Mouse (Mus musculus): ENCODE results near the gene Psmc3. TPM values are rescaled to one million over a fixed set of nuclear protein-coding genes. Genes with fewer than 3 reads are reported as not detected.
"Not testable (repeated sequence)": the region's sequence is repeated elsewhere in the genome, so short reads cannot be mapped to it uniquely, and the experiment has no call there.

The Psmc3 gene
- total RNA-seq (2021): 100 to 1,000 TPM; 214 to 234 TPM
- long read RNA-seq, experiment 1, transcript Psmc3-202 (12 exons, 1,636 nt): major isoform, 187 of 218 reads
- long read RNA-seq, experiment 1, partial matches to known transcripts: 24 of 218 reads
- long read RNA-seq, experiment 1, other reads (novel, unspliced or antisense): 7 of 218 reads
- long read RNA-seq, experiment 2, transcript Psmc3-202 (12 exons, 1,636 nt): major isoform, 247 of 339 reads
- long read RNA-seq, experiment 2, partial matches to known transcripts: 80 of 339 reads
- long read RNA-seq, experiment 2, other reads (novel, unspliced or antisense): 11 of 339 reads

DNA sequence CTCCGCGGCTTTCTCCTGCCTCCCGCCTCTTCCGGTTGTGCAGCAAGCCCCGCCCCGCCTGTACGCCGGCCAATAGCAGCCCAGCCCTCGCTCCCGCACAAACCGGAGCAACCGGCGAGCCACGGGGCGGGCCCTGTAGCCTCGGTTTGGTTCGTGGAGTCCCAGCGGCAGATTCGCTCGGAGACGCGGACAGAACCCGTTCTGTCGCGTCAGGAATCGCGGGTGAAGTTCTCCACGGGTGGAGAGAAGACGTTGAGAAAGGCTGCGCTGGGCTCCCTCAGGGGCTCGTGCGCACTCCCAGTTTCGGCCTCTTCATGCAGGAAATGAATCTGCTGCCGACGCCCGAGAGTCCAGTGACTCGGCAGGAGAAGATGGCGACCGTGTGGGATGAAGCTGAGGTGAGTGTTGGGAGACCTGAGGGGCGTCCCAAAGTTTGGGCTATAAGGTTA is at the start of gene Psmc3:
Gene Psmc3, plus strand, starts transcription at position 76 of the 449 bp plus-strand sequence.
- peak; percentile 96 to 97 for DNase-seq (ENCODE audit: low spot score in 2 of 2)

DNA sequence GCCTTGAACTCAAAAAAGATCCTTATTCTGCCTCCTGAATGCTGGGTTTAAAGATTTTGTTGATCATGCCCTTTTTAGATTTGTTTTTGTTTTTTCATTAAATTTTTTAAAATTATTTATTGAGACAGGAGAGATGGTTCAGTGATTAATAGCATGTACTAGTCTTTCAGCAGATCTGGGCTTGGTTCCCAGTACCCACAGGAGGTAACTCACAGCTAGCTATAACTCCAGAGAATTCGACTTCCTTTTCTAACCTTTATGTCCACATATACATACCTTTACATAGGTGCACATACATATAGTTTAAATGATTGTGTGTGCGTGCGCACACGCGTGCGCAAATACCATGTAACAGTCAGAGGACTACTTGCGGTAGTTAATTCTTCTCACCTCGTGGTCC is 45.3 kb upstream of the Psmc3 start:
- no peak for DNase-seq (ENCODE audit: low spot score in 2 of 2)

DNA sequence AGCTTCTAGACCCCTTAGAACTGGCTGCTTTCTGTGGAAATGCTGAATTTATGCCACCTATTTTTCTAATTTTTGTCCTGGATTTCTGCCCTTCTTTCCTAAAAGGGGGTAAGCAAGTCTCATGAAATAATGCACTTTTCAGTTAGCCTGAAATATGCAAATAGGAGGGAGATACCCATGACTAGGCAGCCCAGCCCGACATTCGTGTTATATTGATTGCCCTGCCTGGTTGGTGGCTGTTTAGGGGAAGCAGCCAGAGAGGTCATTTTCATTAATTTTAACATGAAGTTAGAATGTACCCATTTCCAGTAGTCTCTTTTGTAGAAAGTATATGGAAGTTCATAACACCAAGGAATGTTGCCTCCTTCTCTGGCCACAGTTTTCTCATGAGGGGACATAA is 39.9 kb upstream of the Psmc3 start:
- no peak for DNase-seq (ENCODE audit: low spot score in 2 of 2)

DNA sequence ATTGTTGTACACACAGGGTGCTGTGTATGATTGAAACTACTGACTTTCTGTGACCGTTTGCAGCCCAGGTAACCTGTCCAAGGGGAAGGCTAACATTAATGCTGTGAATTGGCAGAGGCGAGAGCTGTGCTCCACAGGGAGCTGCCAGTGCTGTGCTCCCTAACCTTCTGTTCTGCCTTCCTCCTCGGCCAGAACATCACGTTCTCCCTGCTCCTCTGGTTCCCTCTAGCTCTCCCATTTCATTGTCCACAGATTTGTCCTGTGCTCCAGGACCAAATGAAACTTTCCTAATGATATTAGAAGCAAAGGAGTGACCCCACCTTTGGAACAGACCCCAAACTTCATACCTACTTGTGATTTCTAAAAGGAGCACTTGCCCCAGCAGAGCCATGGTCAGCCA is 38.4 kb upstream of the Psmc3 start:
- no peak for DNase-seq (ENCODE audit: low spot score in 2 of 2)

DNA sequence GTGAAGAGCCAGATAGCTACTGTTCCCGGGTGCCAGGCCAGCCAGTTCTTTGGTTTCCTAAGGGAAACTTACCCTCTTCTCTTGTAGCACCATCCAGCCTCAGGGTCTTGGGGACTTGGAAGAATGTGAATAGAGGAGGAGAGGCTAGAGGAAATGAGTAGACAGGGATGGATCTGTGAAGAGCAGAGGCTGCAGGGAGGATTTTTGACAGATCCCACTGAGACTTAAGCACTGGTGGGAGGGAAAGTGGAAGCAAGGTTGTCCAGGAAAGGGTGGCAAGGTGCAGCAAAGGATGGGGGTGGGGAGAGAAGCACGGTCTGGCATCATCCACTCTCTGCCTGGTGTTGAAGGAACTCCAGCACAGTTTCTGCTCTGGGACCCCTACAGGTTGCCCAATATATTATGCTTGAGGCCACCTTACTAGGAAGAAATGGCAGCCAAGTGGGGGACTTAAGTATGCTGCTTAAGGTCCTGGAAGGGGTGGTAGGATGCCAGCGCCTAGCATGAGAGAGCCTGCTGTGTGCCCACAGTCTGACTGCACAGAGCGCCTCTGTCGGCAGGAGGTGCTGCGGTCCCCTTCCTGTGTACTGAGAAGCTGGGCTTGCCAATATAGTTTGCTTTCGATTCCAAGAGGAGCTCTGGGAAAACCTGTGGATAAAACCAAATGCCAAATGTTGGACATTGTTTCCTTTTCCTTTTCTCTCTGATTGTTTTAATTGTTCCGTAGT is 35.6 kb upstream of the Psmc3 start:
- DNase-seq (ENCODE audit: low spot score in 2 of 2): peak in 1 of 2 experiments; percentile 42

DNA sequence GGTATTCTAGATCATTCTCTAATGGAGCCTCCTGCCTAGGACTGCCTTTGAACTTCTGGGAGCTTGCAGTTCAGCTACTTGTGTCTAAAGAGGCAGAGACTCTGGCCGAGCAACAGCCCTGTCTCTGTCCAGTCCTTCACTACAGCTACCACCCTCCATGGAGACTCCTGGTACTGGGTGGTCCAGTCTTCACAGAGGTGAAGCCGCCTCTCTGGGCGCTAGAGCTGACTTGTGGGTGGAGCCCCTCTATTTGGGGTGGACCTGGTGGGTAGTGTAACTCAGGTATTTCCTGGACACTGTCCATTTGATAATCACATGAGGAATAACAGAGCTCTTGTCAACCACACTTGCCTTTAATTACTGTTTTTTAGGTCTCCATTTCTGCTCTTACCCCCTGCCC is 33.9 kb upstream of the Psmc3 start:
- no peak for DNase-seq (ENCODE audit: low spot score in 2 of 2)

DNA sequence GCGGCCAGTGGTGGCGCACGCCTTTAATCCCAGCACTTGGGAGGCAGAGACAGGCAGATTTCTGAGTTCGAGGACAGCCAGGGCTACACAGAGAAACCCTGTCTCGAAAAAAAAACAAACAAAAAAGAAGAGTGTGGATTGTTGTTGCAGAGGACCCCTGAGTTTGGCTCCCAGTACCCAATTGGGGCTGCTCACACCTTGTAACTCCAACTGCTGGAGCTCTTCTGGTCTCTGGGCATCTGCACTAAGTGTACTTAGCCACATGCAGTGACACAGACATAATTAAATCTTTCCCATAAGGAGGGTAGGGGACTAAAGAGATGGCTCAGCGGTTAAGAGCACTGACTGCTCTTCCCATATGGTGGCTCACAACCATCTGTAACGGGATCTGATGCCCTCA is 31.5 kb upstream of the Psmc3 start:
- DNase-seq (ENCODE audit: low spot score in 2 of 2): not testable (repeated sequence)

DNA sequence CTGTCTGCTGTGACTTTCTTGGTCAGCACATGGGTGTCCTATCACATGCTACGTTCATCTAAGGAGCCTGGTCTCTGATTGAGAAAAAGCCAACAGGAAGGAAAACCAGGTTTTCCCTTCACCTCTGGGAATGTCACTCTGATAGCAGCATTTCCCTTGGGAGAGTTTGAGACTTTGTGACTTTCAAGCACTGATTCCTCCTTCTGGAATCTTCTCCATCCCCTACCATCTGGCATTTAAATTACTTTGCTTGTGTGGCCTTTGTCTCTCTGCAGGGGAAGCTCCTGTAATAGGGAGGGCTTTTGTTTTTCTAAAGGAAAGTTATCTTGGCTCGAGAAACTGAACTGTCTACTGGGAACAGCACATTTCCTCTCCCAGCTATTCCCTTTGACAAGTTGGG is 30.7 kb upstream of the Psmc3 start:
- no peak for DNase-seq (ENCODE audit: low spot score in 2 of 2)

DNA sequence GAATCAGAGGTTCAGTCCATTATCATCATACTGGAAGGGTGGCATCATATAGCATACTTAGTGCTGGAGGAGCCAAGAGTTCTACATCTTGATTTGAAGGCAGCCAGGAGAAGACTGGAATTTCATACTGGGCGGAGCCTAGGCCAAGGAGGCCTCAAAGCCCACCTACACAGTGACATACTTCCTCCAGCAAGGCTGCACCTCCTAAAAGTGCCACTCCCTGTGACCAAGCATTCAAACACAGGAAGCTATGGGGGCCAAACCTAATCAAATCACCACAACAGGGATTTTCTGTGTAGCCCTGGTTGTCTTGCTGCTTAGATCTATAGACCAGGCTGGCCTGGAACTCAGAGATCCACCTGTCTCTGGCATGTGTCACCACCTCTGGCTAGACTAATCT is 29.9 kb upstream of the Psmc3 start:
- DNase-seq (ENCODE audit: low spot score in 2 of 2): no peak

DNA sequence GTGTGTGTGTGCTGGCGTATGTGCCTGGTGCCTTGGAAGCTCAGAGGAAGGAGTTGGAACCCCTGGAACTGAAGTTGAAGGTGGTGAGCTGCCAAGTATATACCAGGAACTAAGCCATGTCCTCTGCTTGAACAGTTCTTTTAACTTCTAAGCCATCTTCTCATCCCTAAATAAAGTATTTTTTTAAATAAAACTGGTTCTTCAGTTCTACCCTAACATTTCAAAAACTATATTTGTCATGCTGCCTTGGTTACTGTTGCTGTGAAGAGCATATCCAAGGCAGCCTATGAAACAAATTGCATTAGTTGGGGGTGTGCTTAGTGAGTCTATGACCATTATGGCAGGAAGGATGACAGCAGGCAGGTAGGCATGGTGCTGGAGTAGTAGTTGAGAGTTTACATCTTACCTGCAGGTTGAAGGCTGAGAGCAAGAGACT is 28.7 kb upstream of the Psmc3 start:
- peak in 1 of 2 experiments; percentile 39 for DNase-seq (ENCODE audit: low spot score in 2 of 2)

DNA sequence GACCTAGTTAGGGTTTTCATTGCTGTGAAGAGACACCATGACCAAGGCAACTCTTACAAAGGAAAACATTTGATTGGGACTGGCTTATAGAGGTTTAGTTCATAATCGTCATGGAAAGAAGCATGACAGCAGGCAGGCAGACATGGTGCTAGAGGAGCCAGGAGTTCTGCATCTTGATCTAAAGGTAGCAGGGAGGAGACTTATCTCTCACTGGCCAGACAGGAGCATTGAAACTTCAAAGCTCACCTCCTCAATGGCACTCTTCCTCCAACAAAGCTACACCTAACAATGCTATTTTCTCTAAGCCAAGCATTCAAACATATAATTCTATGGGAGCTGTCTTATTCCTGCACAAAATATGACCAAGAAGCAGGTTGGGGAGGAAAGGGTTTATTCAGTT is 27.3 kb upstream of the Psmc3 start:
- DNase-seq (ENCODE audit: low spot score in 2 of 2): no peak

DNA sequence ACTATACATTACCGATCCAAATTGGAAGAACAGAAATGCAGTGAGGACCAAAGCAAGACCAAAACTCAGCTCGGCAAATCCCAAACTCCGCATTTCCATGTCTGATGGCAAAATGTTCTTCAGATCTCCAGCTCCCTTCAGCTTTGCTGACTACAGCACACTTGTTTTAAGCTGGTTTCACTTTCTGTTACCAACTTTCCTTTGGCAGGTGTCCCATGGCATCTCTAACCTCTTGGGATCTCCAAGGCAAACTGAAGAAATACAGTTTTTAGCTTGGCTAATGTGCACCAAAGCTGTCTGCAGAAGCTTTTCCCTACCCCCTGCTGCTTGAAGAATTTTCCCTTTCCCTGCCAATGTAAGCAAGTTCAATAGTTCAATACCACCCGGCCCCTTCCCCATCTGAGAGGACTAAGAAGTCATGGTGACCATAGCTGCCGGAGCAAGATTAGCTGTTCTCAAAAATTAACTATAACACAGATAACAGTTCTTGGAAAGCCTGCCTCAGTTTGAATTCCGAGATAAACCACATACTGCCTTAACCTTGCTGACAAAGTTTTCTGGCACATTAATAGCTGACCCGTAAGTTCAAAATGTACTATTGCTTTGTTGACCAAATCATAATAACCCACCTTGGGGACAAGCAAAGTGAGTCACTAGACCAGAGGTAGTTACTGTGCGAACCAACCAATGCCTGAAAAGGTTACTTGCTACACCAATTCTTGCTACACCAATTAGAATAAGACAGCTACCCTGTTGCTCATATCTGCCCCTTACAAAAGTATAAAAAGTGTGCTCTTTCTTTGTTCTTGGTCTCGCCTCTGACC is 26.2 kb upstream of the Psmc3 start:
- no peak for DNase-seq (ENCODE audit: low spot score in 2 of 2)

DNA sequence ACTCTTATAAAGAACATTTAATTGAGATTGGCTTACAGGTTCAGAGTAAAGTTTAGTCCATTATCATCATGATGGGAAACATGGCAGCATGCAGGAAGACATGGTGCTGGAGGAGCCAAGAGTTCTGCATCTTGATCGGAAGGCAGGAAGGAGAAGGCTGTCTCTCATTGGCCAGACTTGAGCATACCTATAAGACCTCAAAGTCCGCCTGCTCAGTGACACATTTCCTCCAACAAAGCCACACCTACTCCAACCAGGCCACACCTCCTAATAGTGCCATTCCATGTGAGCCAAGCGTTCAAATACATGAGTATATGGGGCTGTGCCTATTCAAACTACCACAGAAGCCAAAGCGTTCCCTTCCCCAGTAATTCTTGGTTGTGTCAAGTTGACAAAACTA is 22.6 kb upstream of the Psmc3 start:
- no peak for DNase-seq (ENCODE audit: low spot score in 2 of 2)

DNA sequence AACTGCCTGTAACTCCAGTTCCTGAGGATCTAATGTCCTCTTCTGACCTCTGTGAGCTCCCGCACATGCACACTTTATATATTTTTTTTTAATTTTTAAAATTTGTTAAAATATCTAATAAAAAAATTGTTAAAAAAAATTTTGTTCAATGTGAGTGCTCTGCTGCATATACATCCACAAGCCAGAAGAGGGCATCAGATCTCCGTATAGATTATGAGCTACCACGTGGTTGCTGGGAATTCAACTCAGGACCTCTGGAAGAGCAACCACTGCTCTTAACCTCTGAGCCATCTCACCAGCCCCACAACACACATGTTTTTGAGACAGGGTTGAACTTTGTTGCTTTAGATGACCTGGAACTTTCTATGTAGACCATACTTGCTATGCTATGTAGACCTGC is 20.8 kb upstream of the Psmc3 start:
- no peak for DNase-seq (ENCODE audit: low spot score in 2 of 2)

DNA sequence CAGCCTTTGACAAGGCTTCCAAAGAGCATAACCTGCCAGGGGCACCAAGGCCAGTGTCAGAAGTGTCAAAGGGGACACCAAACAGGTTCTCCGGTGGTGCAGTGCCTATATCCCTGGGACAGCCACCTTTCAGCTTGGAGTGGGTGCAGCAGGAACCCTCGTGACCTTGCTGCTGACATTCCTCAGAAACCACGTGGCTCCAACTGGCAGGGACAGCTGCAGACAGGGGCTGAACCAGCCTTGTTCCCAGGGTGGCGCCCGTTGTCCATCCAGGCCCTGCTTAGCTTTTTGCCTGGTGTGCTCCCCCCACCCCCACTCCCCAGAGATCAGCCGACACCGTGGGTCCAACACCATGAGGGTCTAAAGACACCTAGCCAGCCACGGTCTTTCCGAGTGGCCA is 18.4 kb upstream of the Psmc3 start, which contains the start of gene Rapsn:
Gene Rapsn, plus strand, starts transcription at position 236 of the 400 bp plus-strand sequence.
- no peak for DNase-seq (ENCODE audit: low spot score in 2 of 2)

DNA sequence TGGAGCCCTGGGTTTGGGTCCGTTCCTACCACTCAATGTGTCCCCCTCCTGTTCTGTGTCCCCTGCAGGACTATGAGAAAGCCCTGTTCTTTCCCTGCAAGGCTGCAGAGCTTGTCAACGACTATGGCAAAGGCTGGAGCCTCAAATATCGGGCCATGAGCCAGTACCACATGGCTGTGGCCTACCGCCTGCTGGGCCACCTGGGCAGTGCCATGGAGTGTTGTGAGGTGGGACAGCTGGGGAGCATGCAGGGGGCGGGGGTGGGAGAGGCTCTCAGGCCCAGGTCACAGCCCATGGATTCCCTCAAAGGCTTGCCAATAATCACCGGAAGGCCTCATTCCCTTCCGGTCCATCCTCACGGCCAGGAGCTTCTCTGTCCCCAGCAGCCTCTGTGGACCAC is 12.0 kb upstream of the Psmc3 start:
- DNase-seq (ENCODE audit: low spot score in 2 of 2): no peak

DNA sequence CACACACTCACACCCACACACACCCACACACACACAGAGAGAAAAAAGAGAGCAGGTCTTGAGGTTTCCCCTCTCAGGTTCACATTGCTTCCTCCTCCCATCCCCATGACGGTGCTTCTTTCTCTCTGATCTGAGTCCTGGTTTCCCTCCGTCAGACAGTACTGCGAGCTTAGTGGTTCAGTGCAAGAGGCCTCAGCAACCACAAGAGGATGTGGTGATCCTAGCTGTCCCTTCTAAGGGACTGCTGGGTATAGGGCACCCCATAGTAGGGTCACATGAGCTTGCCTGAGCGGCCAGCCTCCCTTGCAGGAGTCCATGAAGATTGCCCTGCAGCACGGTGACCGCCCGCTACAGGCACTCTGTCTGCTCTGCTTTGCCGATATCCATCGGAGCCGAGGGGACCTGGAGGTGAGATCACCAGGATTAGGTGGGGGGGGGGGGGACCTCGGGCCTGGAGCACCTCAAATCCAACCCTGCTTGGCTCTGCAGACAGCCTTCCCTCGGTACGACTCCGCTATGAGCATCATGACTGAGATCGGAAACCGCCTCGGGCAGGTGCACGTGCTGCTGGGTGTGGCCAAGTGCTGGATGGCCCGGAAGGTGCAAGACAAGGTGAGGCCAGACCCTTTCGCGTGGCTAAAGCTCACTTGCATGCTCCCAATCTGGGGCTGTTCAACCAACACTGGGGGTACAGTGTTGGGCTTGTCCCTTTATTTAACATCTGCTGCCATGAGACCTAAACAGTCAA is 11.0 kb upstream of the Psmc3 start:
- DNase-seq (ENCODE audit: low spot score in 2 of 2): no peak

DNA sequence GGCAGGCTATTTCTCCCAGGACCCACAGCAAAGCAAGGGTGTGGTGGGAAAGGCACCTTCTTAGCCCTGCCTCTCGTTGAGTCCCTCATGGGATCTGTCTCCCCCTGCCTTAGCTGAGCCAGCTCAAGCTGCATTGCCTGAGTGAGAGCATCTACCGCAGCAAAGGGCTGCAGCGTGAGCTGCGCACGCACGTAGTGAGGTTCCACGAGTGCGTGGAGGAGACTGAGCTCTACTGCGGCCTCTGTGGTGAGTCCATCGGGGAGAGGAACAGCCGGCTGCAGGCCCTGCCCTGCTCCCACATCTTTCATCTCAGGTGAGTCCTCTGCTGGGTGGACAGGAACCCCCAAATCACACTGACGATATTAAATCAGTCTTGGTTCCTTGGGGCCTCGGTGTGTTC is 9.1 kb upstream of the Psmc3 start:
- DNase-seq (ENCODE audit: low spot score in 2 of 2): no peak

DNA sequence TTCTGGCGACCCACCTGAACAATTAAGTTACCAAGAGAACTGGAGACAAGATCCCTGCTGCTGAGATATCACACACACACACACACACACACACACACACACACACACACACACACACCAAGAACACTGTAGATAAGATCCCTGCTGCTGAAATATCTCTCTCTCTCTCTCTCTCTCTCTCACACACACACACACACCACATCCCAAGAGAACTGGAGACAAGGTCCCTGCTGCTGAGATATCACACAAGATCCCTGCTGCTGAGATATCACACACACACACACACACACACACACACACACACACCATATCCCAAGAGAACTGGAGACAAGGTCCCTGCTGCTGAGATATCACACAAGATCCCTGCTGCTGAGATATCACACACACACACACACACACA is 8.0 kb upstream of the Psmc3 start:
- not testable (repeated sequence) for DNase-seq (ENCODE audit: low spot score in 2 of 2)

DNA sequence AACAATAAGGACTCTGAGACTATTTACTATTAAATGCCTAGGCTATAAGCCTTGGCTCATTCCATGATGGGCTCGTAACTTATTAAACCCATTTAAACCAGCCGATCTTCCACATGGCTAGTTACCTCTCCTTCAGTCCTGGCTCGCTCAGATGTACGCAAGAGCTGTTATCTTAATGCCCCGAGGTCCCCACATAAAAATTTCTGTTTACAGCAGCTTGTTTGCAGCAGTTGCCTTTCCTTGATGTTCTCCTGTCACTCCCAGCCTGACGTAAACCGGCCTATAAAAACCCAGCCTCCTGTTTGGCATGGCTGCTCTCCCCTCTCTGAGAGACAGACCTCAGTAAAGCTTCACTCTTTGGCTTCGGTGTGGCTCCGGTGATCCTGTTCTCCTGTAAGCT is 6.5 kb upstream of the Psmc3 start:
- no peak for DNase-seq (ENCODE audit: low spot score in 2 of 2)

DNA sequence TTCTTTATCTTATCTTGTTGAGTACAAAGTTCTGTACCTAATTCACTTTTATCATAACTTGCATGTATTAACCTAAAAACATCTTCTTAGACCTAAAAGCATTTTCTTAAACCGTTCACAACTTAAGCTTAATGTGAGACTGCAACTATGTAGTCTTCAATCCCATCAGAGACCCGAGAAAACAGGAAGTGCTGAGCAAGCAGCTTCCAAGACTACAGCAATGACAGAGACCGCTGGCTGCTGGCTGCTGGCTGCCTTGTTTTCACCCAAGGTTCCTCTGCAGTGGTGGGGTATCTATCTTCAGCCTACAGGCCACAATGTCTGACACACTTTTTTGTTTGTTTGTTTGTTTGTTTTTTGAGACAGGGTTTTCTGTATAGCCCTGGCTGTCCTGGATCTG is 1.9 kb upstream of the Psmc3 start:
- no peak for DNase-seq (ENCODE audit: low spot score in 2 of 2)
